Comparison of ENCODE assay signal across 9 mouse cellular contexts in the genomic region with DNA sequence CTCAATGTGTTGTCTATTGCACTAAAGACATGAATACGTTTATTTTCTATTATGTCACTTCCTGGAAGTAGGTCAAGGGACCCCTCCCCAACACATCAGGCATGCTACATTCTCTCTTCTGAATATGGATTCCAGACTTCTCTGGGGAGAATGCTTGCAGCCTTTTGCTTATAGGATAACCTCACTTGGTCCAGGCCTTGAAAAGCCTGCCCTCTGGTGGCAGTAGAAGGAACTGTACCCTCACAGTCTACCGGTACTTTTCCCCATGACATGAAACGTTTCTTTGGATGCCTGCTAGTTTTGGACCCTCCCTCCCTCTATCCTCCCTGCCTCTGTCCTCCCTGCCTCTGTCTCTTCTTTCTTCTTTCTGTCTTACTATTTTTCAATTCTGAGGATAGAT. TPM values are rescaled to one million over a fixed set of nuclear protein-coding genes. Genes with fewer than 3 reads are reported as not detected.
DNase-seq lines count a peak whose midpoint lies in the region; ATAC-seq and TF ChIP-seq lines count a peak whose summit lies in the region.
"Had no signal": no experiment of that assay in that cellular context is flagged by ENCODE, and none has a peak within 500 bp of the region (broad histone marks: within the 10 kb centered on the region; RNA-seq: fewer than 3 reads in every experiment).

No protein-coding gene starts in this region.

- DNase-seq in 416B (ENCODE audit: low read depth) (peak; percentile 71), G1E (ENCODE audit: low spot score) (peak; percentile 47)
- peak; percentile 75 to 82 for DNase-seq in cerebellum, adult 18-20 months
- peak; percentile 26 to 33 for DNase-seq in gastrocnemius, adult 8-10 months (ENCODE audit: low spot score in 2 of 2)
- peak; percentile 84 for DNase-seq in kidney, postnatal 0 days (ENCODE audit: low spot score)
- peak in 1 of 3 experiments; percentile 17 for DNase-seq in liver, embryonic 14.5 days (ENCODE audit: low read depth in 3 of 3, low spot score in 3 of 3)
- peak; percentile 75 for DNase-seq in right cerebral cortex, adult 18-20 months
- DNase-seq in urinary bladder, adult 2 months (ENCODE audit: low spot score) = peak; percentile 53

- H3K4me1 ChIP-seq in G1E (ENCODE audit: insufficient read depth, low read depth, low read length) = no peaks in the 10 kb centered on the region
- H3K4me1 ChIP-seq in kidney, postnatal 0 days (replicated peaks; ENCODE audit: insufficient read depth, low read length) = no peaks in the 10 kb centered on the region
- 0 out of 4 replicates have a peak, but pooled peaks cover 0 to 1% of the 10 kb centered on the region in 2 experiments for H3K4me1 ChIP-seq in liver, embryonic 14.5 days (replicated peaks; ENCODE audit: control insufficient read depth in 2 of 2, insufficient read depth in 2 of 2, low read length in 1 of 2)

- no peaks in the 10 kb centered on the region for H3K36me3 ChIP-seq in G1E (replicated peaks)
- H3K36me3 ChIP-seq in kidney, postnatal 0 days (ENCODE audit: insufficient read depth, low read length) = no peaks in the 10 kb centered on the region
- no peaks in the 10 kb centered on the region for H3K36me3 ChIP-seq in liver, embryonic 14.5 days (replicated peaks; ENCODE audit: control insufficient read depth, insufficient read depth, low read depth)

- no peak for TF ChIP-seq EP300 in liver, embryonic 14.5 days (IDR thresholded peaks at IDR 0.05; ENCODE audit: low read depth)

- H3K4me3 ChIP-seq in G1E (ENCODE audit: low read depth, low read length) = no peak overlapping the region
- no peak overlapping the region for H3K4me3 ChIP-seq in kidney, postnatal 0 days (replicated peaks; ENCODE audit: low read depth, low read length)
- no peak overlapping the region for H3K4me3 ChIP-seq in liver, embryonic 14.5 days (ENCODE audit: insufficient read depth in 1 of 2, low read depth in 2 of 2, low read length in 2 of 2)

- ATAC-seq in G1E (ENCODE audit: extremely low read depth, insufficient number of reproducible peaks, low FRiP score, poor library complexity, severe bottlenecking) = no peak
- ATAC-seq in kidney, postnatal 0 days (replicated peaks; ENCODE audit: low FRiP score, low read depth) = no peak
- no peak for ATAC-seq in liver, embryonic 14.5 days (ENCODE audit: insufficient read depth)

- peak; percentile 97 for TF ChIP-seq CTCF in G1E (IDR thresholded peaks at IDR 0.05; ENCODE audit: low read depth, low read length)
- TF ChIP-seq CTCF in kidney, postnatal 0 days (IDR thresholded peaks at IDR 0.05; ENCODE audit: low read depth) = peak; percentile 95
- TF ChIP-seq CTCF in liver, embryonic 14.5 days (IDR thresholded peaks at IDR 0.05; ENCODE audit: low read depth) = peak; percentile 91

- 1% methylated on average over 3 of the region's 3 CpGs for WGBS in kidney, postnatal 0 days
- WGBS in liver, embryonic 14.5 days (ENCODE audit: insufficient replicate concordance) = 7% methylated on average over 3 of the region's 3 CpGs

- no peak overlapping the region for H3K27ac ChIP-seq in kidney, postnatal 0 days
- no peak overlapping the region for H3K27ac ChIP-seq in liver, embryonic 14.5 days

- H3K4me2 ChIP-seq in kidney, postnatal 0 days (ENCODE audit: low read length) = no peak overlapping the region
- no peak overlapping the region for H3K4me2 ChIP-seq in liver, embryonic 14.5 days (ENCODE audit: low read depth)

- no peak overlapping the region for H3K9ac ChIP-seq in kidney, postnatal 0 days (ENCODE audit: low read depth, low read length)
- H3K9ac ChIP-seq in liver, embryonic 14.5 days (replicated peaks) = no peak overlapping the region

- H3K9me3 ChIP-seq in G1E (replicated peaks) = peaks cover 7% of the 10 kb centered on the region
- H3K9me3 ChIP-seq in kidney, postnatal 0 days (replicated peaks; ENCODE audit: low read length) = no peaks in the 10 kb centered on the region
- H3K9me3 ChIP-seq in liver, embryonic 14.5 days (ENCODE audit: control insufficient read depth, low read length) = no peaks in the 10 kb centered on the region

- H3K27me3 ChIP-seq in G1E (ENCODE audit: insufficient read depth, low read length) = peaks cover 3% of the 10 kb centered on the region; the same call in 1 of the 2 replicates
- H3K27me3 ChIP-seq in kidney, postnatal 0 days (ENCODE audit: insufficient read depth, low read length) = no peaks in the 10 kb centered on the region
- no peaks in the 10 kb centered on the region for H3K27me3 ChIP-seq in liver, embryonic 14.5 days (ENCODE audit: control insufficient read depth, insufficient read depth, low read length)

RNA-seq across cellular contexts. Expression of gene Wfdc2, which starts 31.0 kb away (rescaled TPM):
- total RNA-seq in G1E (2014; fragmentation: Nextera tagmentation) (not detected in 2 replicates), G1E (2017) (not detected in 2 replicates)
- not detected in 2 replicates for polyA plus RNA-seq in G1E (2012)
- total RNA-seq in gastrocnemius, adult 8-10 months (2022) = not detected
- 715 and 716 TPM in 2 replicates for polyA plus RNA-seq in kidney, postnatal 0 days (2015; fragmentation: Nextera tagmentation; extraction: Ambion mirVana)
- polyA plus RNA-seq in liver, embryonic 14.5 days (2012; rRNA removed) = 0.96 and 1.2 TPM in 2 replicates
- polyA plus RNA-seq in liver, embryonic 14.5 days (2014; fragmentation: Nextera tagmentation; extraction: Ambion mirVana) = 0.56 and 1.7 TPM in 2 replicates
- 775 and 802 TPM in 2 replicates for polyA plus RNA-seq in urinary bladder, adult 2 months (2012; rRNA removed)

RNA-seq across cellular contexts. Expression of gene Pigt, which starts 33.8 kb away (rescaled TPM):
- 68.5 and 84.3 TPM in 2 replicates for total RNA-seq in G1E (2014; fragmentation: Nextera tagmentation)
- total RNA-seq in G1E (2017) = 22.9 and 23.2 TPM in 2 replicates
- 81.0 and 94.4 TPM in 2 replicates for polyA plus RNA-seq in G1E (2012)
- 10 to 100 TPM; 27.2 to 33.2 (median 30.0) TPM for total RNA-seq in gastrocnemius, adult 8-10 months (2022)
- polyA plus RNA-seq in kidney, postnatal 0 days (2015; fragmentation: Nextera tagmentation; extraction: Ambion mirVana) = 76.9 and 86.3 TPM in 2 replicates
- polyA plus RNA-seq in liver, embryonic 14.5 days (2012; rRNA removed) = 21.7 and 26.5 TPM in 2 replicates
- 25.6 and 28.5 TPM in 2 replicates for polyA plus RNA-seq in liver, embryonic 14.5 days (2014; fragmentation: Nextera tagmentation; extraction: Ambion mirVana)
- 55.9 and 71.5 TPM in 2 replicates for polyA plus RNA-seq in urinary bladder, adult 2 months (2012; rRNA removed)

RNA-seq across cellular contexts. Expression of gene Spint3, which starts 42.1 kb away (rescaled TPM):
- total RNA-seq in G1E (2014; fragmentation: Nextera tagmentation) = not detected in 2 replicates
- not detected in 2 replicates for total RNA-seq in G1E (2017)
- not detected in 2 replicates for polyA plus RNA-seq in G1E (2012)
- total RNA-seq in gastrocnemius, adult 8-10 months (2022) = not detected
- polyA plus RNA-seq in kidney, postnatal 0 days (2015; fragmentation: Nextera tagmentation; extraction: Ambion mirVana) = not detected in 2 replicates
- polyA plus RNA-seq in liver, embryonic 14.5 days (2012; rRNA removed) = not detected in 2 replicates
- polyA plus RNA-seq in liver, embryonic 14.5 days (2014; fragmentation: Nextera tagmentation; extraction: Ambion mirVana) = not detected in 2 replicates
- polyA plus RNA-seq in urinary bladder, adult 2 months (2012; rRNA removed) = 0.14 and 0.31 TPM in 2 replicates
- polyA plus RNA-seq: heart, embryonic 14.5 days had no signal

RNA-seq across cellular contexts. Expression of gene Dbndd2, which starts 45.3 kb away (rescaled TPM):
- total RNA-seq in G1E (2014; fragmentation: Nextera tagmentation) = 6.2 and 11.7 TPM in 2 replicates
- 5.5 and 8.9 TPM in 2 replicates for total RNA-seq in G1E (2017)
- 22.3 and 25.1 TPM in 2 replicates for polyA plus RNA-seq in G1E (2012)
- 10 to 100 TPM; 14.8 to 32.8 (median 22.6) TPM for total RNA-seq in gastrocnemius, adult 8-10 months (2022)
- polyA plus RNA-seq in kidney, postnatal 0 days (2015; fragmentation: Nextera tagmentation; extraction: Ambion mirVana) = 22.5 and 23.3 TPM in 2 replicates
- polyA plus RNA-seq in liver, embryonic 14.5 days (2012; rRNA removed) = 4.0 and 5.8 TPM in 2 replicates
- polyA plus RNA-seq in liver, embryonic 14.5 days (2014; fragmentation: Nextera tagmentation; extraction: Ambion mirVana) = 1.4 and 4.0 TPM in 2 replicates
- 124 and 133 TPM in 2 replicates for polyA plus RNA-seq in urinary bladder, adult 2 months (2012; rRNA removed)

RNA-seq across cellular contexts. Expression of gene Wfdc6a, which starts 54.1 kb away (rescaled TPM):
- total RNA-seq in G1E (2014; fragmentation: Nextera tagmentation) = not detected in 2 replicates
- not detected in 2 replicates for total RNA-seq in G1E (2017)
- not detected in 2 replicates for polyA plus RNA-seq in G1E (2012)
- not detected for total RNA-seq in gastrocnemius, adult 8-10 months (2022)
- polyA plus RNA-seq in kidney, postnatal 0 days (2015; fragmentation: Nextera tagmentation; extraction: Ambion mirVana) = not detected in 2 replicates
- polyA plus RNA-seq in liver, embryonic 14.5 days (2012; rRNA removed) = 0.06 and 0.11 TPM in 2 replicates
- polyA plus RNA-seq in liver, embryonic 14.5 days (2014; fragmentation: Nextera tagmentation; extraction: Ambion mirVana) = 0.19 TPM in 1 of 2 replicates, not detected in the other
- polyA plus RNA-seq in urinary bladder, adult 2 months (2012; rRNA removed) = 1.3 and 2.0 TPM in 2 replicates

Comparison
In these comparisons a context has a peak if more than half of its experiments do, and no peak if none do; other contexts are left out.
1. RNA of gene Wfdc2, which starts 31.0 kb away (polyA plus RNA-seq): 775 to 802 TPM in urinary bladder, adult 2 months and 715 to 716 TPM in kidney, postnatal 0 days; 0.56 to 1.7 TPM in liver, embryonic 14.5 days and not detected in G1E; every median in the first group is over 100 times any median in the second.
2. Peak in every context shown above with its lines, with median percentiles within 50 percentile points of each other: CTCF ChIP-seq.